Mouse (Mus musculus): ENCODE measurements around the gene Speer4f1.
"Not testable (repeated sequence)": the region's sequence is repeated elsewhere in the genome, so short reads cannot be mapped to it uniquely, and the experiment has no call there.

DNA sequence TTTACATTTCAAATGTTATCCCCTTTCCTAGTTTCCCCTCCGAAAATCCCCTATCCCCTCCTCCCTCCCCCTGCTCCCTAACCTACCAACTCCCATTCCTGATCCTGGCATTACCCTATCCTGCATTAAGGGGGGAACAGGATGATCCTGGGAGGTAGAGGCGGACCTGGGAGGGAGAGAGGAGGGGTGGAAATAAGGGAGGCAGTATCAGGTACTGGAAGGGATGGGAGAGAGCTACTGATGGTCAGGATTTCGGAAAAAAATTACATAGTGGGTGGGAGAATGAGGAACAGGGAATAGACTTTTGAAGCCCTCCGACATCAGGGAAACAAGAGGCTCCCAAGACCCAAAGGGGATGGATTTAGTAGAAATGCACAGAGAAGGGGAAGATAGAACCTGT lies 7.8 kb upstream of the Speer4f1 start:
- TF ChIP-seq POLR2A (IDR thresholded peaks at IDR 0.05; ENCODE audit: control insufficient read depth, extremely low read depth, insufficient read depth, low read length, poor library complexity); CTCF (IDR thresholded peaks at IDR 0.05; ENCODE audit: borderline replicate concordance, control insufficient read depth, extremely low read depth, insufficient read depth, low read length, poor library complexity): not testable (repeated sequence)

All from thymus, adult 2 months (tissue).